ENCODE assay signal across 14 mouse cellular contexts in the genomic region with DNA sequence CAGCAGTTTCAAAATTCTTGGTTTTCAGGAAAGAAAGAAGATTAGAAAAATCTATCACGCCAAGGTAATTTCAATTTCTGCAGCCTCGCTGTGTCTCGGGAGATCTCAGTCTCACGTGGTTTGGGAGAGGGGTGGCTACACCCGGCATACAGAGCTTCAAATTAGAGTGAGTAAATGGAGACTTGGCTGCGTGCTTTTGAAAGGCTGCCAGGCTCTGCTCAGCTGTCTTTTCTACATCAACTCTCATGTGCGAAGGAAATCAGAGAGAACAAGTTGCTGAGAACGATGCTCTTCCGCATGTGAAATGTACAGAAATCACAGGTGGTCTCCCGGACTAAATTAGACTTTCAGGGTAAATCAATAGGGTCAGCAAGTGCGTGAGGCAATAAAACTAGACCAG.
DNase-seq lines count a peak whose midpoint lies in the region; ATAC-seq lines count a peak whose summit lies in the region.
"Had no signal": no experiment of that assay in that cellular context is flagged by ENCODE, and none has a peak within 500 bp of the region (broad histone marks: within the 10 kb centered on the region; RNA-seq: fewer than 3 reads in every experiment).

No protein-coding gene starts in this region.

- no peaks in the 10 kb centered on the region for H3K36me3 ChIP-seq in heart, embryonic 12.5 days
- H3K36me3 ChIP-seq in intestine, embryonic 15.5 days = no peaks in the 10 kb centered on the region

- no peak overlapping the region for H3K27ac ChIP-seq in heart, embryonic 12.5 days (ENCODE audit: poor library complexity, severe bottlenecking)
- no peak overlapping the region for H3K27ac ChIP-seq in intestine, embryonic 15.5 days

- H3K27me3 ChIP-seq in heart, embryonic 12.5 days (replicated peaks) = no peaks in the 10 kb centered on the region
- H3K27me3 ChIP-seq in intestine, embryonic 15.5 days (replicated peaks) = no peaks in the 10 kb centered on the region

- H3K4me3 ChIP-seq in heart, embryonic 12.5 days = no peak overlapping the region
- H3K4me3 ChIP-seq in intestine, embryonic 15.5 days (replicated peaks) = no peak overlapping the region
- H3K4me3 ChIP-seq: erythroblast, embryonic 14.5 days; myocyte had no signal

- peaks cover 10% of the 10 kb centered on the region for H3K4me1 ChIP-seq in heart, embryonic 12.5 days (replicated peaks)
- H3K4me1 ChIP-seq in intestine, embryonic 15.5 days (replicated peaks) = no peaks in the 10 kb centered on the region

- DNase-seq in heart, adult 11 months = peak; percentile 39
- DNase-seq in brain, embryonic 18.5 days (ENCODE audit: low read depth, low spot score) = peak; percentile 74
- DNase-seq in frontal cortex, postnatal 36 days (ENCODE audit: low spot score in 2 of 2) = peak; percentile 54 to 73
- peak; percentile 22 for DNase-seq in mesoderm, embryonic 11.5 days (ENCODE audit: low read depth, low spot score)
- no peak for DNase-seq in urinary bladder, postnatal 10 days (ENCODE audit: low spot score)
- no peak for DNase-seq in adrenal gland, adult 18-20 months (ENCODE audit: low spot score in 2 of 2)
- DNase-seq: cerebellum, adult 11-12 months; kidney, postnatal 25 days; lung, adult 18-20 months; thymus, postnatal 36 days had no signal

- no peaks in the 10 kb centered on the region for H3K9me3 ChIP-seq in heart, embryonic 12.5 days (replicated peaks)
- no peaks in the 10 kb centered on the region for H3K9me3 ChIP-seq in intestine, embryonic 15.5 days

- H3K9ac ChIP-seq in heart, embryonic 12.5 days = no peak overlapping the region
- H3K9ac ChIP-seq in intestine, embryonic 15.5 days = no peak overlapping the region

- no peak for ATAC-seq in heart, embryonic 12.5 days (ENCODE audit: insufficient number of reproducible peaks, low FRiP score)
- no peak for ATAC-seq in intestine, embryonic 15.5 days

- H3K4me2 ChIP-seq in heart, embryonic 12.5 days = no peak overlapping the region
- no peak overlapping the region for H3K4me2 ChIP-seq in intestine, embryonic 15.5 days (replicated peaks)

- 89% methylated on average over 11 of the region's 11 CpGs for WGBS in heart, embryonic 12.5 days
- WGBS in intestine, embryonic 15.5 days = 69% methylated on average over 11 of the region's 11 CpGs

Comparison
In these comparisons a context has a peak if more than half of its experiments do, and no peak if none do; other contexts are left out.
1. DNase-seq: peak in heart, adult 11 months (single experiment), brain, embryonic 18.5 days (single experiment), frontal cortex, postnatal 36 days (2 of 2) and mesoderm, embryonic 11.5 days (single experiment); none in urinary bladder, postnatal 10 days (single experiment) and adrenal gland, adult 18-20 months (0 of 2).